Mouse (Mus musculus) spleen, adult 12 weeks (tissue): ENCODE results near the gene Ccdc9.
"Not testable (repeated sequence)": the region's sequence is repeated elsewhere in the genome, so short reads cannot be mapped to it uniquely, and the experiment has no call there.

ENCODE experiments used
- DNase-seq: peaks from one replicate; pipeline ENCODE4 v3.0.0; 2022; ENCODE audit warnings: low spot score

The Ccdc9 gene

DNA sequence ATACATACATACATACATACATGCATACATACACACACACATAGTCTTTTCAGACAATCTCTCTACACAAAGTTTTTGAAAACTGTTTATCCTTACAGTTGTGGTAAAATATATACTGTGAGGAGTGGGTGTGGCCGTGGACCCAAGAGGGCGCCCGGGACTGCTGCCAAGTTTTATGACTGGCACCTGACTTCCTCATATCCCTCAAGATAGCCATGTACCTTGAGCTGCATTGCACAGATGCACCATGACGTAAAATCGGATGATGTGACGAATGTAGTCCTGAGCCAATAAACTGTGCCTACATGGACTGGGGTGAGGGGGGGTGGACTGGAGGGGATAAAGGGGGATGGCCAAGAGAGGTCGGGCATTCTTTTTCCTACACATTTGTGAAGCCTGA lies 20.0 kb downstream of the Ccdc9 start:
- not testable (repeated sequence) for DNase-seq

DNA sequence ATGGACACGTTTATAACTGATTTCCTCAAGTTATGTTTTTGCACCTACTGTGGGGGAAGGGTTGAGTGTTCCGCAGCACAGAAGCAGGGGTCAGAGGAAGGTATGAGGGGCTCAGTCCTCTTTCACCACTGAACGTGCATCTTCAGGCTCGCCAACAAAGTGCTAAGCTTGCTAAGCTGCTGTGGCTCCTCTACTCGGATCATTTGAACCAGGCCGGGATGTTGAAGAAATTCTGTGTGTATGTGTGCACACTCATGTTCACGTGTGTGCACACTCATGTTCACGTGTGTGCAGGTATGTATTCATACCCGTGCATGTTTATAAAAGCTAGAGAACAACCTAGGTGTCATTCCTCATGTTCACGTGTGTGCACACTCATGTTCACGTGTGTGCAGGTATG lies 20.7 kb downstream of the Ccdc9 start:
- DNase-seq: no peak

DNA sequence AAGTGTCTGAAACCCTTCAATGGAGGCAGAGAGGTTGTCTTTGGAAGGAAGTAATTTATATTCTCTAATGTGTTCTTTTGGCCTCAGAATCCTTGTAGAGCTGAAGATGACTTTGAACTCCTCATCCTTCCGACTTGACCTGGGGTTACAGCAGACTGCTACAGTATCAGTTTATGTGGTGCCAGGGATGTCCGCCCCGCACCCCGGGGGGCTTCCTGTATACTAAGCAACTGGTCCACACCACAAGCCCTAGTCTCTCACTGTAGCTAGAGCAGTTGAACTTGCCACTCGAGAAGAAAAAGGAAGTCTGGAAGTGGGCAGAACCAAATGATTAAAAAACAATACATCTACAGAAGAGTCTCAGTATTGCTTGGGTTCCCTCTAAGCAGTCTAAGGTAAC lies 22.8 kb downstream of the Ccdc9 start:
- no peak for DNase-seq

DNA sequence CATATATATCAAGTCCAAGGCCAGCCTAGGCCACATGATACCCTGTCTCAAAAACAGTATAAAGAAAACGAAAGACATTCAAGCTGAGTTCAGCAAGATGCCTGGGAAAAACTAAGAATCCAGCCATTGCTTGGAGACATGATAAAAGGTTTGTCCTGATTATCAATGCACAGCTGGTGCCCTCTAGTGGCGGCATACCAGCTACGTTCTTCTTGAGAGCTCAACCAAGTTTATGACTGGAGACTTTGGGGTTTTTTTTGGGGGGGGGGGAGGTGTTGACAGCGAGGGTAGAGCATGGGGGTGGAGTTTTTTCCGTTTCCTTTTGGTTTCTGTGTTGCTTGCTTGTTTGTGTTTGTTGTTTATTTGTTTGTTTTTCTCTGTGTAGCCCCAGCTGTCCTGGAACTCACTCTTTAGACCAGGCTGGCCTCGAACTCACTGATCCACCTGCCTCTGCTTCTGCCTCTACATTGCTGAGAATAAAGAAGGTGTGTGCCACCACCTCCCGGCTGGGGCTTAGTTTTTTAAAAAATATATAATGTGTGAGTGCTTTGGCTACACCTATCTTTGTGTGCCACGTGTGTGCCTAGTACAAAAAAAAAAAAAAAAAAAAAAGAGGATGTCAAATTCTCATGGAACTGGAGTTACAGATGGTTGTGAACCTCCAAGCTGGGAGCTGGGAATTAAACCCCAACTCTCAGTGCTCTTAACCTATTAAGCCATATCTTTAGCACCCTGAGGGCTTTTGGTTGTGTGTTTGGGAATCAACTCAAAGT lies 23.4 kb downstream of the Ccdc9 start:
- DNase-seq: peak; percentile 71

DNA sequence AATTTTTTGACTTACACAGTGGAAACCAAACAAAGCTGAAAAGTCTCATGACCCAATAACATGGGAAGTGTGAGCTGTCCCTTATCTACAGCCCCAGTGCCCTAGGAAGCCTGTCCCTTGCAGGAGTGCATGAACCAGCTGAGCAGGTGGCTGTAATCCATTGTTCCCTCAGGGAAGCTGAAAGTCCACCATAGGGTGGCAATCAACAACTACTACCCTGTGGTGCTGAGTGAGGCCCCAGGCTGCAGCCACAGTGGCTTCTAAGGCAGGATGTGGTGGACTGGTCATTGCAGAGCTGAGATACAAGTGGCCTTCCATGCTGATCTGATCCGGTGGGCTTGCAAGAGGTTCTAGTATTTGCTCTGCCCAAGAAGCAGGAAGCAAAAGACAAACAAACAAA lies 25.5 kb downstream of the Ccdc9 start:
- DNase-seq: no peak

DNA sequence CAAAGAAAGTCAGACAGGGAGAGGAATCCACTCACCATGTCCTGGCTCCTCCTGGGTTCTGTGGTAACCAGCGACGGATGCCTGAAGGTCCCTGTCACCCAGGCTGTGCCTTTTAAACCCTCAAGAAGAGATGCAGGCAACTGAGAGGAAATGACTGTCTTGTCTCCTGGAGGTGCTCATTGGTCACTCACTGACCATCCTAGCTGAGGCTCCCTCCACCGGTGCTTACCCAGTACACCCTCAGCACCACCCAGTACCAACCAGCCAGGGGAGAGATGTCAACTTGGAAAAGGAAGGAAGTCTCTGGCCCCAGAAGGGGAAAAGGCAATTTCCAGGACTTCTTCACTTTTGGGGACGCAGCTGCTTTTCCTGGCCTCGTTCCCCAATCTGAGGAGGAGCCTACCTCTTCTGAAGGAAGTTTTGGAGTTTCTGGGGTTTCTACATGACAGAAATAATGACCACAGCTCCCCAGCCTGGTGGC lies 27.4 kb downstream of the Ccdc9 start, which contains the start of gene C5ar1:
TSS of gene C5ar1 (minus strand) at position 431 of the 481 bp plus-strand sequence.
- no peak for DNase-seq

DNA sequence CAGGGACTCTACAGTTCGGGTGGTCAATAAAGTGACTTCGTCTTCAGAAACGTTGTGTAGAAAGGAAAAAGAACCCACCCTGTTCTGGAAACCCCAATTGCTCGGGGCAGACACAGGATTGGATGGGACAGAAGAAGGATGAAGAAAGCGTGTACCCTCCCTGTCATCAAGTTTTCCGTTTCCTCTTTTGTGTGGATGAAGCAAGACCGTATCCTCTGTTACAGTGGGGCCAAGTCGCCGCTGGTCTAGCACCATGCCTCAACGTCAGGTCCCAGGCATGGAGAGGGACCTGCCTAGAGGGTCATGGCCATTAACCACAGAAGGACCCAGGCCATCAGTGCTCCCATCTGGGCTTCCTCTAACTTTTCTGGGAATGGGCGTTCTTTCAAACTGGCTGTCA lies 28.8 kb downstream of the Ccdc9 start:
- DNase-seq: no peak

DNA sequence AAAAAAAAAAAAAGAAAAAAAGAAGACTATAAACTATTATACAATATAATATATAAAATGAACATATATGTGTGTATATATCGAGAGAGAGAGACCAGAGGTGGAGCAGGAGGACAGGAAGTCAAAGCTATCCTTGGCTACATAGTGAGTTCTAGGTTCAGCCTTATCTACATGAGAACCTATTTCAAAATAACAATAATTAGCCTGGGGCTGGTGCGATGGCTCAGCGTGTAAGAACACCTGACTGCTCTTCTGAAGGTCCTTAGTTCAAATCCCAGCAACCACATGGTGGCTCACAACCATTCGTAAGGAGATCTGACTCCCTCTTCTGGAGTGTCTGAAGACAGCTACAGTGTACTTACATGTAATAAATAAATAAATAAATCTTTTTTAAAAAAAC lies 30.6 kb downstream of the Ccdc9 start:
- not testable (repeated sequence) for DNase-seq

DNA sequence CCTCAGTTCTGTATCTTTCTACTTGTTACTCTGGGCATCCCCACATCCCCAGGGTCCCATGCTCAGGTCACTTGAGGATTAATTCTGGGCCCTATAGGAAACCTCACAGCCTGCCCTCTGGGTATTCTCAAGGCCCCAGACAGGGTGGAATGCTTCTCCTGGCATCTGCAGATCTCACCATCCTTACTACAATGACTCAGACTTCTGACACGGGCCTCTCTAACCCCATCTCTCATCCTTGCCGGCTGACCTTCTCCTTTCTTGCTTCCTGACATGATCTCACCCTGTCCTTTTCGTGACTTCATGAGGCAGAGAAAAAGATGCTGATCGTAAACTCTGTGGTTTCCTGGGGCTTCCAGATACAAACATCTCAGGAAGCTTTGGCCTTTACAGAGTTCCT lies 32.4 kb downstream of the Ccdc9 start:
- no peak for DNase-seq

DNA sequence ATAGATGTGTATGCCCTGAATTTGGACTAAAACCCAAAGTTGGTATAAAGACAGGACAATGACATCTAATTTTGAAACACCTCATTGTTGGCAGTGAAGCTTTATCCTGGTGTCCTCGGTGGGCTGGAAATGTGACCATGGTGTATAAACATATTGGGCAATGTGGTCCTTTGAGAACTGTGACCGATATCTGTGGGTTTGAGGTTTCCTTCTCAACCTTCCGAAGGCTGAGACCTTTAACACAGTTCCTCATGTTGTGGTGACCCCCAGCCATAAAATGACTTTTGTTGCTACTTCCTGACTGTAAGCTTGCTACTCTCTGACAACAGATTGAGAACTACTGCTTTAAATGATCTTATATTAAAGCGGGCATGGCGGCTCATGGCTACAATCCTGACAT lies 35.9 kb downstream of the Ccdc9 start:
- DNase-seq: no peak

DNA sequence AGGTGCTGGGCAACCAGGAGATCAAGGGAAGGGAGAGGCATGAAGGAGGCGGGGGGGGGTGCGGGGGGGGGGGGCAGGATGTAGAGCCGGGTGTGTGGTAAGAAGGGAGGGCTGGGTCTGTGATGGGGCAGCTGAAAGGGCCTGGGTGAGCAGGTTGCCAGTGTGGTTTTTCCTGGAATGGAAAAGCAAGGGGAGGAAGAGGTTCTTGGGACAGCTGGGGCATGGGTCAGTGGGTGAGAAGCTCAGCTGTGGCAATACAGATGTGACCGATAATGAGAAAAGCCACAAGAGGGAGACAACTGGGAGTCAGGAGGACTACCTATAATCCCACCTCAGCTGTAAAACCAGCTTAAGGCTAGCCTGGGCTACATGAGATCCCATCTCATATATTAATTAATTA lies 40.6 kb downstream of the Ccdc9 start:
- no peak for DNase-seq

DNA sequence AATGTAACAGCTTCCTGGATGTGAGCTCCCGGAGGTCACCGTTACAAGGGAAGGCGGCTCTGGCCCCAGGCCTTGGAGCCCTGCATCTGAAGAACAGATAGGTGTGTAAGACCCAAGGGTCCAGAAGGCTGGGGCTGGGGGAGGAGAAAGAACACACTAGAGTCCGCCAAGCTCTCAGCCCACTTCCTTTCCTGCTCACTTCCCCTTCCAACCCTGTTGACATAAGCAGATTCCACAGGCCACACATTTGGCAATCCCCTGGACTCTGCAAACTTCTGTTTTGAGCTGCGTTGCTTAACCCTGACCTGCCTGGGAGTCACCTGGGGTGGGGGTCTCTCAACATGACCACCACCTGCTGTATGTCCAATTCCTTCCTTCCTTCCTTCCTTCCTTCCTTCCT lies 42.5 kb downstream of the Ccdc9 start, which contains the start of gene C5ar2:
TSS of gene C5ar2 (minus strand) at position 88 of the 400 bp plus-strand sequence.
- no peak for DNase-seq

DNA sequence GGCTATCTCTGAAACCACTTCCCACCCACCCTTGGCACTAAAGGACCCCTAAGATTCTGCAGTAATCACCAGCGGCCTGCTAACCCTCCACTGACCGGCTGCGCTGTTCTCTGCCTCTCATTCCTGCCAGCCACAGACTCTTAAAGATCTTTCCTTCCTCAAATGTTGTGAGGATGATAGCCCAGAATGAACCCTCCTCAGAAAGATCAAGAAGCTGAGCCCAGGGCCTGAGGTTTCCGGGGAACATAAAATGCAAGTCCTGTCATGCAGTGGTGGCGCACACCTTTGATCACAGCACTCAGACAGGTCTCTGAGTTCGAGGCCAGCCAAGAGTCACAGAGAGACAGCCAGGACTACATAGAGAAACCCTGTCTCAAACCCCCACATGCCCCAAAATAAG lies 44.4 kb downstream of the Ccdc9 start:
- no peak for DNase-seq

DNA sequence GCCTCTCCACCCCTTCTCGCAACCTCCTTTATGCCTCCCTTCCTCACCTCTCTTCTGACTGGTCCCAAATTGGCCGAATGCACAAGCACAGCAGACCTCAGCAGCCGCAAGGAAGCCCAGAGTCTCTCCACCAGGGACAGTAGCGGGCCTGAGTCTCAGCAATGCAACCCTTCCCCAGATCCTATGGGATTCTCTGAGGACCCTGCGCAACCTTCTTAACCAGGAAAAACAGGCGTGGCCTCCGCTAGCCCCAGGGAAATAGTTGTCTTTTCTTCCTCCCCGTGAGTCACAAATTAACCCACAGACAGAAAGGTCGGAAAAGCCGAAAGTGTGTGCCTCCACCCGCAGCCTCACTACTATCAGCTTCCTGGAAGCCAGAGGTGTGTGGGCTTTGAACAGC lies 44.8 kb downstream of the Ccdc9 start:
- DNase-seq: no peak

DNA sequence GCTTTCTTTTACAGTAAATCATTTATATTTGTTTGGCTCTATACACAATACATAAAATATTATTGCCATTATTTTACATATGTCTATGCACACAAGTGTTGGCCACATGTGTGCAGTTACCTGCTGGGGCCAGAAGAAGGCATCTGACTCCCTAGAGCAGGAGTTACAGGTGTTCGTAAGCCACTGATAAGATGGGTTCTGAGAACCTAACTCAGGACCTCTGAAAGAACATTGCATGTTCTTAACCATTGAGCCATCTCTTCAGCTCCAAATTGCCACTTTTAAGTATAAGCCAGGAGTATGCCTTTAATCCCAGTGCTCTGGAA lies 45.7 kb downstream of the Ccdc9 start:
- DNase-seq: no peak

DNA sequence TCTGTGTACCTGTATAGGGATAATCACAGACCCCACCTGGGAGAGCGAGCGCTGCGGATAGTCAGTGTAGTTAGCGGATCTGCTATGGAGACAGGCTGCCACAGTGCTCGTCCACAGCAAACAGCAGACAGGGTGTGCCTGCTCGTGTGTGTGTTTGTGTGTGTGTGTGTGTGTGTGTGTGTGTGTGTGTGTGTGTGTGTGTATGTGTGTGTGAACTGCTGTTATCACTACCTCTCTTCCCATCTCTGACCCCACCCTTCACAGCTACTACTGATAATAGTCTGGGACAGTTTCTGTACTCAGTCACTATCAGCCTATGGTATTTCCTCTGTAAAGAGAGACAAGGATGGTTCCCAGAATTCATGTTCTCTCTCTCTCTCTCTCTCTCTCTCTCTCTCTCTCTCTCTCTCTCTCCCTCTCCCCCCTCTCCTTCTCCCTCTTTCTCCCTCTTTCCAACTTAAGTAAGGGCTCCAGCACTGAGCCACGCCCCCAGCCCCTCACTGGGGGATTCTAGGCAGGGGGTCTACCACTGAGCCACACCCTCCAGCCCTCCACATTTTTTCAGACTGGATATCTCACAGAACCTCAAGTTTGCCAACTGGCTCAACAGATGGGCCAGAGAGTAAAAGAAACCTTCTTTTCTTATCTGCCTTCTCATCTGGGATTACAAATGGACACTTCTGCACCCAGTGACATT lies 46.2 kb downstream of the Ccdc9 start:
- DNase-seq: no peak

DNA sequence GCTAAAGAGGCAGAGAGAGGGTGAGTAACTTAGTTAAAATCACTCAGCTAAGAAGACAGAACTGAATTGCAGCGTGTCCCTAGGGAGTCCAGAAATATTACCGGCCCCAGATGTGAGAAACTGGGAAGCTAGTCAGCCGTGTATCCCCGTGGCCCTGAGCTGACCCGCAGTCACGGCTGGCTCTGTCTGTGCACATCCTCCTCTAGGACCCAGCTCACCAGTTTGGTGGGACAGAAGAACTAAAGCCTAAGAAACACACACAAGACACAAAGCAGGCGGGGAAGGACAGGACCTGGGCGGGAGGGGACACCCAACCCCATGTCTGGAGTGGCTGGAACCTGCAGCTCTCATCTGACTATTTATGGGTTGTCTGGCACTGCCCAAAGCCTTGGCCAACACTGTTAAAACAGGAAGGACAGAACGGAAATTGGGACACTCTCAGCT lies 47.0 kb downstream of the Ccdc9 start:
- no peak for DNase-seq

DNA sequence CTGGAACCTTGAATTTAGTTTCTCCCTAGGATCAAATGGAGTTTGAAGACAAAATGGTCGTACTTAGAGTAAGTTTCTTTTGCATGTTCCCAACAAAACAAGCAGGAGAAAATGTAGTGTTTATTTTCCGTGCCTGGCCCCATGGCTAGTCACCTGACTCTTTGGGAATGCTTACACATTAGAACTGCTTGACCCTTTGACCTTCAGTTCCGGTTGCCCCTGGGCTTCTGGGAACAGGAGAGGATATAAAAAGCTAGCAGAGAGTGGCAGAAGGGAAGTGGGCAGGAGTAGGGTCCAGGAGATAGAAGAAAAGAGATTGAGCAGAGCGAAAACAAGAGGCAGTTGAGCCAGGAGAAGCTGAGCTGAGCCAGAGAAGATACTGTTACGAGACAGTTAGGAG lies 56.7 kb downstream of the Ccdc9 start:
- no peak for DNase-seq
